Mouse (Mus musculus): ENCODE results near the gene Rtf2. TPM values are rescaled to one million over a fixed set of nuclear protein-coding genes. Genes with fewer than 3 reads are reported as not detected.

Rtf2 gene
- polyA plus RNA-seq, 1 experiment from 2014 or later = 95.1 TPM

GRCm38 (mm10) chr2:172405011-172405410 lies 35.3 kb upstream of the Rtf2 start:
- H3K9me3 ChIP-seq (ENCODE audit: control insufficient read depth, low read length) = no peaks in the 10 kb centered on the region
- H3K36me3 ChIP-seq (ENCODE audit: control insufficient read depth, insufficient read depth, low read length) = no peaks in the 10 kb centered on the region
- no peak overlapping the region for H3K4me3 ChIP-seq (ENCODE audit: low read length)
- no peak for ATAC-seq
- H3K9ac ChIP-seq (ENCODE audit: low read depth, low read length) = no peak overlapping the region
- H3K27ac ChIP-seq (ENCODE audit: low read depth, low read length) = no peak overlapping the region
- 72% methylated on average over 3 of the region's 3 CpGs for WGBS
- no peaks in the 10 kb centered on the region for H3K4me1 ChIP-seq (ENCODE audit: control insufficient read depth, insufficient read depth, low read depth, low read length)
- no peaks in the 10 kb centered on the region for H3K27me3 ChIP-seq (replicated peaks; ENCODE audit: control insufficient read depth, insufficient read depth, low read length)
- H3K4me2 ChIP-seq (ENCODE audit: low read length) = no peak overlapping the region

GRCm38 (mm10) chr2:172406173-172406572 lies 34.2 kb upstream of the Rtf2 start:
- Histone ChIP-seq H3K27ac (ENCODE audit: low read depth, low read length) (no peak overlapping the region), H3K9me3 (ENCODE audit: control insufficient read depth, low read length) (no peaks in the 10 kb centered on the region), H3K36me3 (ENCODE audit: control insufficient read depth, insufficient read depth, low read length) (no peaks in the 10 kb centered on the region), H3K27me3 (replicated peaks; ENCODE audit: control insufficient read depth, insufficient read depth, low read length) (no peaks in the 10 kb centered on the region), H3K4me2 (ENCODE audit: low read length) (no peak overlapping the region), H3K4me3 (ENCODE audit: low read length) (no peak overlapping the region), H3K9ac (ENCODE audit: low read depth, low read length) (no peak overlapping the region), H3K4me1 (ENCODE audit: control insufficient read depth, insufficient read depth, low read depth, low read length) (no peaks in the 10 kb centered on the region)
- no peak for ATAC-seq
- 79% methylated on average over 4 of the region's 4 CpGs for WGBS

GRCm38 (mm10) chr2:172407499-172407898 lies 32.9 kb upstream of the Rtf2 start:
- no peak overlapping the region for H3K27ac ChIP-seq (ENCODE audit: low read depth, low read length)
- no peak overlapping the region for H3K9ac ChIP-seq (ENCODE audit: low read depth, low read length)
- H3K4me2 ChIP-seq (ENCODE audit: low read length) = no peak overlapping the region
- H3K9me3 ChIP-seq (ENCODE audit: control insufficient read depth, low read length) = no peaks in the 10 kb centered on the region
- peaks cover 2% of the 10 kb centered on the region for H3K4me1 ChIP-seq (ENCODE audit: control insufficient read depth, insufficient read depth, low read depth, low read length)
- H3K4me3 ChIP-seq (ENCODE audit: low read length) = no peak overlapping the region
- H3K36me3 ChIP-seq (ENCODE audit: control insufficient read depth, insufficient read depth, low read length) = no peaks in the 10 kb centered on the region
- no peaks in the 10 kb centered on the region for H3K27me3 ChIP-seq (replicated peaks; ENCODE audit: control insufficient read depth, insufficient read depth, low read length)
- ATAC-seq = no peak
- 76% methylated on average over 2 of the region's 2 CpGs for WGBS

GRCm38 (mm10) chr2:172410686-172411085 lies 29.7 kb upstream of the Rtf2 start:
- H3K27me3 ChIP-seq (replicated peaks; ENCODE audit: control insufficient read depth, insufficient read depth, low read length) = no peaks in the 10 kb centered on the region
- no peak overlapping the region for H3K27ac ChIP-seq (ENCODE audit: low read depth, low read length)
- no peak for ATAC-seq
- H3K9me3 ChIP-seq (ENCODE audit: control insufficient read depth, low read length) = no peaks in the 10 kb centered on the region
- no peak overlapping the region for H3K4me2 ChIP-seq (ENCODE audit: low read length)
- no peak overlapping the region for H3K9ac ChIP-seq (ENCODE audit: low read depth, low read length)
- no peaks in the 10 kb centered on the region for H3K36me3 ChIP-seq (ENCODE audit: control insufficient read depth, insufficient read depth, low read length)
- peaks cover 3% of the 10 kb centered on the region for H3K4me1 ChIP-seq (ENCODE audit: control insufficient read depth, insufficient read depth, low read depth, low read length)
- H3K4me3 ChIP-seq (ENCODE audit: low read length) = no peak overlapping the region
- 83% methylated on average over 2 of the region's 2 CpGs for WGBS

GRCm38 (mm10) chr2:172411091-172411490 lies 29.3 kb upstream of the Rtf2 start:
- H3K4me1 ChIP-seq (ENCODE audit: control insufficient read depth, insufficient read depth, low read depth, low read length) = peaks cover 3% of the 10 kb centered on the region
- H3K9ac ChIP-seq (ENCODE audit: low read depth, low read length) = no peak overlapping the region
- H3K36me3 ChIP-seq (ENCODE audit: control insufficient read depth, insufficient read depth, low read length) = no peaks in the 10 kb centered on the region
- H3K4me3 ChIP-seq (ENCODE audit: low read length) = no peak overlapping the region
- ATAC-seq = no peak
- no peaks in the 10 kb centered on the region for H3K9me3 ChIP-seq (ENCODE audit: control insufficient read depth, low read length)
- 71% methylated on average over 11 of the region's 11 CpGs for WGBS
- H3K27ac ChIP-seq (ENCODE audit: low read depth, low read length) = no peak overlapping the region
- no peaks in the 10 kb centered on the region for H3K27me3 ChIP-seq (replicated peaks; ENCODE audit: control insufficient read depth, insufficient read depth, low read length)
- no peak overlapping the region for H3K4me2 ChIP-seq (ENCODE audit: low read length)

GRCm38 (mm10) chr2:172412454-172412853 lies 27.9 kb upstream of the Rtf2 start:
- Histone ChIP-seq H3K9ac (ENCODE audit: low read depth, low read length) (no peak overlapping the region; the same call in 1 of the 2 replicates), H3K27me3 (replicated peaks; ENCODE audit: control insufficient read depth, insufficient read depth, low read length) (no peaks in the 10 kb centered on the region), H3K27ac (ENCODE audit: low read depth, low read length) (no peak overlapping the region), H3K4me3 (ENCODE audit: low read length) (no peak overlapping the region), H3K36me3 (ENCODE audit: control insufficient read depth, insufficient read depth, low read length) (no peaks in the 10 kb centered on the region), H3K4me1 (ENCODE audit: control insufficient read depth, insufficient read depth, low read depth, low read length) (peaks cover 3% of the 10 kb centered on the region), H3K4me2 (ENCODE audit: low read length) (peak overlapping the region; percentile 44), H3K9me3 (ENCODE audit: control insufficient read depth, low read length) (no peaks in the 10 kb centered on the region)
- WGBS = 11% methylated on average over 9 of the region's 9 CpGs
- 0 out of 2 replicates have a peak, but pooled peaks have one; percentile 50 for ATAC-seq

GRCm38 (mm10) chr2:172413273-172413672 lies 27.1 kb upstream of the Rtf2 start:
- Histone ChIP-seq H3K4me1 (ENCODE audit: control insufficient read depth, insufficient read depth, low read depth, low read length) (peaks cover 3% of the 10 kb centered on the region), H3K36me3 (ENCODE audit: control insufficient read depth, insufficient read depth, low read length) (no peaks in the 10 kb centered on the region), H3K4me2 (ENCODE audit: low read length) (no peak overlapping the region), H3K27ac (ENCODE audit: low read depth, low read length) (no peak overlapping the region), H3K9ac (ENCODE audit: low read depth, low read length) (no peak overlapping the region), H3K9me3 (ENCODE audit: control insufficient read depth, low read length) (no peaks in the 10 kb centered on the region), H3K27me3 (replicated peaks; ENCODE audit: control insufficient read depth, insufficient read depth, low read length) (no peaks in the 10 kb centered on the region), H3K4me3 (ENCODE audit: low read length) (no peak overlapping the region)
- 21% methylated on average over 4 of the region's 4 CpGs for WGBS
- no peak for ATAC-seq

- ATAC-seq = no peak
Measured at GRCm38 (mm10) chr2:172413894-172414293, 26.5 kb upstream of the Rtf2 start.

GRCm38 (mm10) chr2:172416218-172416617 lies 24.1 kb upstream of the Rtf2 start:
- Histone ChIP-seq H3K9ac (ENCODE audit: low read depth, low read length) (no peak overlapping the region), H3K27me3 (replicated peaks; ENCODE audit: control insufficient read depth, insufficient read depth, low read length) (no peaks in the 10 kb centered on the region), H3K4me2 (ENCODE audit: low read length) (no peak overlapping the region), H3K4me3 (ENCODE audit: low read length) (no peak overlapping the region), H3K27ac (ENCODE audit: low read depth, low read length) (no peak overlapping the region), H3K4me1 (ENCODE audit: control insufficient read depth, insufficient read depth, low read depth, low read length) (peaks cover 3% of the 10 kb centered on the region), H3K36me3 (ENCODE audit: control insufficient read depth, insufficient read depth, low read length) (no peaks in the 10 kb centered on the region), H3K9me3 (ENCODE audit: control insufficient read depth, low read length) (no peaks in the 10 kb centered on the region)
- WGBS = 64% methylated on average over 12 of the region's 12 CpGs
- no peak for ATAC-seq

More at GRCm38 (mm10) chr2:172413894-172414293, 26.5 kb upstream of the Rtf2 start:
- Histone ChIP-seq H3K27ac (ENCODE audit: low read depth, low read length) (no peak overlapping the region), H3K36me3 (ENCODE audit: control insufficient read depth, insufficient read depth, low read length) (no peaks in the 10 kb centered on the region), H3K4me2 (ENCODE audit: low read length) (no peak overlapping the region), H3K4me1 (ENCODE audit: control insufficient read depth, insufficient read depth, low read depth, low read length) (peaks cover 3% of the 10 kb centered on the region), H3K4me3 (ENCODE audit: low read length) (no peak overlapping the region), H3K9me3 (ENCODE audit: control insufficient read depth, low read length) (no peaks in the 10 kb centered on the region), H3K27me3 (replicated peaks; ENCODE audit: control insufficient read depth, insufficient read depth, low read length) (no peaks in the 10 kb centered on the region), H3K9ac (ENCODE audit: low read depth, low read length) (no peak overlapping the region)
- WGBS = 51% methylated on average over 5 of the region's 5 CpGs

- 90% methylated on average over 5 of the region's 5 CpGs for WGBS
- H3K27me3 ChIP-seq (replicated peaks; ENCODE audit: control insufficient read depth, insufficient read depth, low read length) = no peaks in the 10 kb centered on the region
Measured at GRCm38 (mm10) chr2:172416876-172417275, 23.5 kb upstream of the Rtf2 start.

More at GRCm38 (mm10) chr2:172416876-172417275, 23.5 kb upstream of the Rtf2 start:
- ATAC-seq = no peak
- no peaks in the 10 kb centered on the region for H3K9me3 ChIP-seq (ENCODE audit: control insufficient read depth, low read length)
- H3K4me1 ChIP-seq (ENCODE audit: control insufficient read depth, insufficient read depth, low read depth, low read length) = peaks cover 3% of the 10 kb centered on the region
- no peak overlapping the region for H3K4me2 ChIP-seq (ENCODE audit: low read length)
- no peak overlapping the region for H3K27ac ChIP-seq (ENCODE audit: low read depth, low read length)
- no peak overlapping the region for H3K9ac ChIP-seq (ENCODE audit: low read depth, low read length)
- no peaks in the 10 kb centered on the region for H3K36me3 ChIP-seq (ENCODE audit: control insufficient read depth, insufficient read depth, low read length)
- H3K4me3 ChIP-seq (ENCODE audit: low read length) = no peak overlapping the region

All from hindbrain, embryonic 16.5 days (tissue).